Mouse (Mus musculus) heart, postnatal 14 days (tissue): ENCODE measurements around the gene Spink8. TPM values are rescaled to one million over a fixed set of nuclear protein-coding genes. Genes with fewer than 3 reads are reported as not detected.

Experiments used
- DNase-seq, 2 experiments: peaks; one replicate each; pipeline ENCODE4 v3.0.0; 2021 to 2022
- intact Hi-C: fragments of 180-260 bp; cut with DNase I; formaldehyde crosslinking; loops from one replicate; pipeline ENCODE4 v1.15.1; 2025
- total RNA-seq, 2 experiments: library from RNA; stranded (reverse); gene quantifications; 2 replicates each; pipeline ENCODE4 v1.2.3; 2021

Gene Spink8
- total RNA-seq, 2 experiments from 2014 or later = not detected

- DNase-seq = no peak
- intact Hi-C loops = loop anchor here (5.0 to 10.0 kb wide), 3 partner anchors 176 to 858 kb away; no protein-coding TSS in a partner anchor
Measured at GRCm38 (mm10) chr9:109863085-109863484, 51.0 kb downstream of the Spink8 start.

- intact Hi-C loops = loop anchor here (10.0 kb wide), 2 partner anchors 741 to 861 kb away; no protein-coding TSS in a partner anchor
Measured at GRCm38 (mm10) chr9:109866218-109866617, 54.1 kb downstream of the Spink8 start.

GRCm38 (mm10) chr9:109870983-109871572 is 59.0 kb downstream of the Spink8 start:
- DNase-seq = no peak
- intact Hi-C loops = no loop called here

More at GRCm38 (mm10) chr9:109866218-109866617, 54.1 kb downstream of the Spink8 start:
- DNase-seq = no peak

- intact Hi-C loops = no loop called here
- peak; percentile 97 to 98 for DNase-seq
Measured at GRCm38 (mm10) chr9:109874797-109875691, 63.0 kb downstream of the Spink8 start, which contains the start of gene Cdc25a. Gene Cdc25a, plus strand, starts transcription at chr9:109875579.

- DNase-seq = peak; percentile 73 to 76
- intact Hi-C loops = no loop called here
Measured at GRCm38 (mm10) chr9:109875695-109876601, 63.9 kb downstream of the Spink8 start.

Other genes with a start within 250 kb of the Spink8 start
- not detected for gene Fbxw15, start 244.0 kb upstream of the Spink8 start, total RNA-seq
- not detected for gene Fbxw24, start 186.2 kb upstream of the Spink8 start, total RNA-seq
- not detected for gene Fbxw25, start 147.6 kb upstream of the Spink8 start, total RNA-seq
- gene Fbxw18, start 109.6 kb upstream of the Spink8 start, total RNA-seq = not detected
- not detected for gene Fbxw26, start 66.2 kb upstream of the Spink8 start, total RNA-seq
- gene Fbxw27, start 21.6 kb upstream of the Spink8 start, total RNA-seq = not detected
- 10 to 100 TPM; 16.0 to 16.4 TPM for gene Nme6, start 20.5 kb downstream of the Spink8 start, total RNA-seq
- under 1 TPM in 1 of 2 experiments, not detected in 1; 0.61 TPM for gene Camp, start 37.3 kb downstream of the Spink8 start, total RNA-seq
- gene Cdc25a, start 63.3 kb downstream of the Spink8 start, total RNA-seq = 1 to 10 TPM; 5.7 to 6.1 TPM
- 100 to 1,000 TPM; 252 to 276 TPM for gene Map4, start 119.2 kb downstream of the Spink8 start, total RNA-seq